Mouse (Mus musculus): ENCODE data around the gene Vamp1.

Gene Vamp1

GRCm38 (mm10) chr6:125213715-125214114, 1.6 kb upstream of the Vamp1 start:
- DNase-seq: no peak

GRCm38 (mm10) chr6:125216898-125217297, 1.5 kb downstream of the Vamp1 start:
- no peak for DNase-seq

DNA sequence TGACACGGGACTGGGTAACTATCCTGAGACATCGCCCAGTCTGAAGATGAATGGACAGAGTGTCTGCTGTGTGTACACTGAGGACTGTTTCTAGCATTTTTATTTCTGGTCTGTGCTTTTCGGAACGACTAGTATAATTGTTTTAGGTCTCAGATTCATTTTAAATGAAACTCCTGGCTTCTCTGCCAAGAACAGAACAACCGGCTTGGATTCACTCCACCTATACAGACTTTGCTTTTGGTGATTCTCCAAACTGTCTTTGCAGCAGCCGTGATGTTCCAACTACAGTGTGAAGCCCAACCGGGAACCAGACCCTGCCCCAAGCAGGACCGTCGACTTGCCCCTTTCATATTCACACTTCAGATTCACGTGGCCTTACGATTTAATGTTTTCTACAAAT, 2.5 kb downstream of the Vamp1 start:
- DNase-seq: no peak

GRCm38 (mm10) chr6:125218963-125219362, 3.6 kb downstream of the Vamp1 start:
- DNase-seq: peak; percentile 69

- DNase-seq: no peak
These were observed 5.9 kb downstream of the Vamp1 start for GRCm38 (mm10) chr6:125221115-125221745.

DNA sequence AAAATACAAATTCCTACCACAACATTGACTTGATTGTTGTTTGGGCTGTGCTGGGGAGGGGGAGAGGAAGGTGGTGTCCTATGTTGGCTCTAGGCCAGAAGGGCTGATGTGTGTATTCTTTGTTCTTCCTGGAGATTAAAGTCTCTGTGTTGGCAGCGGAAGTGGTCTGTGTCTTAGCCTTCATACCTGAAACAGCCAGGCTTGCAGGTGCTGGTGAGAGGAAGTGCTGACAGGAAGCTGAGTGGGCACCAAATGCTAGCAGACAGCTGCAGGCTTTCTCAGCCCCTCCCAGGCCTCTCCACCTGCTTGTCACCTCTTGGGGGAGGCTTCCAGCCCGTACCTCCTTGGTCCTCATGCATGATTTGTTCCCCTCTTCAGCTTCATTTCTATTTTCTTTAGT, 6.8 kb downstream of the Vamp1 start:
- DNase-seq: no peak

GRCm38 (mm10) chr6:125222577-125222976, 7.2 kb downstream of the Vamp1 start:
- DNase-seq: no peak

- DNase-seq: no peak
These were observed 10.3 kb downstream of the Vamp1 start for GRCm38 (mm10) chr6:125225518-125226115.

DNA sequence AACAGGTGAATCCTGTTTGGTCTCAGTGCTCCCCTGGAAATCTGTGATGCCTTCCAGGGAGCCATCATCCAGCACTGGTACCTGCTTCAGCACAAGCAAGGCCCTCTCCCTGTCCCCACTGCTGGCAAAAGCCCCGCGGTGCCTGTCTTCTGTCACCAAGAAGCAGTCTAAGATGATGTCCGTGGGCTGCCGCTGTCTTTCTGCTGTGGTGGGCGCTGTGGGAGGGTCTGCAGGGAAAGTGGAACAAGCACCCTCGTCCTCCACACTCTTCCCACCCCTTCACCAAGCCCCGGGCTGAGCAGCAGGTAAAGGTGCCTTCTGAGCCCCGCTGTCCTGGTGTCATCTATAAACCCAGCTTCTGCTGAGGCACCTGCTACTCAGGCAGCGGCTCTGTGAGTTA, 15.2 kb downstream of the Vamp1 start:
- DNase-seq: no peak

DNA sequence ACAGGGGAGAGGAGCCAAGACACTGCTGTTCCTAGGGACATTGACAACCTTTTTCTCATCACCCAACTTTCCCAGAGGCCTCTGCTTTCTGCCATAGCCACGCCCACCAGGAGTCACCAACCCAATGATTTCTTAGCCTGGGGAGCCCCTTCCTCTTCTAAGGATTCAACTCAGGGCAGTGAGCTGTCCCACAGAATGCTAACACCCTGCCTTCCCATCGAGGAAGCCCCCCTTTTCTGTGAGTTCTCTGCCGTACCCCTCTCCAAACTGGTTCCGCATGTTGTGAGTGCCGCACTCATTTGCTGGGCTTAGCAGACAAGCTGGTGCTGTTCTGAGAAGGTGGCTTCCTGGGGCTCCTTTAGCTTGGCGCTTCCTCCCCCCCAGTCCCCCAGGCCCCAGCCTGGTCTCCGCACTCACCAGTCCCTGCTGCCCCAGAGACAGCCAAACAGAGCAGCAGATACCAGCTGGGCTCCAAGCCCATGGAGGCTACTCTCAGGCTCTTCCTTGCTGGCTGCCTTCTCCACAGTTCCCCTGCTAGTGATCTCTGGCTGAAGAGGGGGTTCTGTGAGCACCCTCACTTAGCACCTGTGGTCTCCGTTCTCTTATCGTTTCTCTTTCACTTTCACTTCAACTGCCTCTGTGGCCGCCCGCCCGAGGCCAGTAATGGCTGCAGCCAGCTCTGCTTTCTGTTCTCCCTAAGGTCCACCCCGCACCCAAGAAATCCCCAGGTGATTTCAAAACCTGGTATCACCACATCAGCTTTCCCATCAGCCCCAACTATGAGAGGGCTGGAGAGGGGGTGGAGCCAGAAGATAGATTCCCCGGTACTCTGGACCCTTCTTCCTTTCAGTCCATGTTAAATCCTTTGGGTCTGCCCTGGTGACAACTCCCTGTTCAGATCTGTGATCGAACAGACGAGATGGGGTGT, 16.0 kb downstream of the Vamp1 start, which contains the start of gene Tapbpl:
TSS of gene Tapbpl (minus strand) at position 744 of the 928 bp plus-strand sequence.
- DNase-seq: peak; percentile 76

DNA sequence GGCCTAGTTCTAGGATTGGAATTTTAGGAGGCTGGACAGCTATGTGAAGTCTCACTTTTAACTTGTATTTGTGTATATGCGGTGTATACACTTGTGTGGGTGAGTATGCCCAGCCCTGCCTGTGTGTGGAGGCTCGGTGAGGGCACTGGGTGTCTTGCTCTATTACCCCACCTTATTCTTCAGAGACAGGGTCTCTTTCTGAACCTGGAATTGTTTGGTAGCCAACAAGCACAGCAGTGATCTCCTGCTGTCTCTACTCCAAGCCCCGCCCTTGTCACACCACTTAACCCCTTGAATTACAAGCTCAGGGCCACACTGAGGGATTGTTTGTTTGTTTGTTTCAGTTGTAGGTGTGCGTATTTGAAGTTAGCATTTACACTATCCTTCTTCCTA, 16.7 kb downstream of the Vamp1 start:
- DNase-seq: no peak

- DNase-seq: no peak
These were observed 17.2 kb downstream of the Vamp1 start for GRCm38 (mm10) chr6:125232516-125232915.

GRCm38 (mm10) chr6:125233816-125234519, 18.6 kb downstream of the Vamp1 start:
- DNase-seq: no peak

DNA sequence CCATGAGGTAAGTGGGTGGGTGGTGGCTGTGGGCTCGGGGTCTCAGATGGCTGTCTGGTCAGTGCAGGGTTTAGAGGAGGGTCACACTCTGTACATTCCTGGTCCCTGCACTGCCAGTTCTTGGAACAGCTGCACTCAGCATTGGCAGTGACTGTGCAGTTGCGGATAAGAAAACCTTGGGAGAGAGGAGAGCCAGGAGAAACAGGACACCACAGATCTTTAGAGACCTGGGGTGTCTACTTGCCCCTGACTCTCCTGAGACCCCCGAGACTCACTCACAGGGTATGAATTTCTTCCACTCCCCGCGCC, 19.1 kb downstream of the Vamp1 start:
- peak; percentile 6 for DNase-seq

DNA sequence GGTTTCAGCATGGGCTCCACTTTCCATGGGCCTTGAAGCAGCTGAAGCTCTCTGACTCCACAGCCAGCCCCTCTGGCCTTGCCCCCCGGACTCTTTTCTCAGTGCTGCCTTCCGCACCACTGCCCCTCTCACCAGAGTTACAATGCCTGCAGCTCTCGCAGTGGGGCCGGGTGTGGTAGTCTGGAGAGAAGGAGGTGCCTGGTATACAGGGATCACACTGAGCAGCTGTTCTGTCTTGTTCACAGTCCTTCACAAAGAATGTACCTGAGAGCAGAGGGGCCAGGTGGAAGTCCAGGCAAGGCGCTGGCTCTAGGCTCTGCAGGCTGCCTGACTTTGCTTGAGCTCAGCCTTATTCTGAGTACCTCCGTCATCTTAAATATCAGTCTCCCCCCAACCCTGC, 21.0 kb downstream of the Vamp1 start:
- DNase-seq: no peak

DNA sequence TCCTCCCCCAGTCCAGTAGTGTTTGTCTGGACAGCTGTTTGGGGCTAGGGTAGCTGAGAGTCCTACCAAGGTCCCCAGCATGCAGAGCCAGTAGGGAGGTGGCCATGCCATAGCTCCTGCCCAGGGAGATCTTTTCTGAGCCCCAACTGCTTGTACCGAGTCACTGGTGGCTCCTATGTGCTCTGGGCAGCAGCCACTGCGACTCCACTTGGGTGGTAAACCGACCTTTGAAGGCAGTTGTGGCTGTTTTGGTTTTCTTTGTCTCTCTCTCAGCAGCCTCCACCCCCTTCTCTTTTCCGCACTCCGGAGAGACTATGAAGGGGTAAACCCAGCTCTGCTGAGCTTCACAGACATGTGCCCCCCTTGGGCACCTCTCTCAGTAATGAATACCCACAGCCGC, 21.4 kb downstream of the Vamp1 start, which contains the start of gene Cd27:
TSS of gene Cd27 (minus strand) at position 229 of the 400 bp plus-strand sequence.
- DNase-seq: no peak

GRCm38 (mm10) chr6:125237421-125237820, 22.1 kb downstream of the Vamp1 start:
- no peak for DNase-seq

- no peak for DNase-seq
These were observed 23.0 kb downstream of the Vamp1 start for GRCm38 (mm10) chr6:125238396-125238795.

DNA sequence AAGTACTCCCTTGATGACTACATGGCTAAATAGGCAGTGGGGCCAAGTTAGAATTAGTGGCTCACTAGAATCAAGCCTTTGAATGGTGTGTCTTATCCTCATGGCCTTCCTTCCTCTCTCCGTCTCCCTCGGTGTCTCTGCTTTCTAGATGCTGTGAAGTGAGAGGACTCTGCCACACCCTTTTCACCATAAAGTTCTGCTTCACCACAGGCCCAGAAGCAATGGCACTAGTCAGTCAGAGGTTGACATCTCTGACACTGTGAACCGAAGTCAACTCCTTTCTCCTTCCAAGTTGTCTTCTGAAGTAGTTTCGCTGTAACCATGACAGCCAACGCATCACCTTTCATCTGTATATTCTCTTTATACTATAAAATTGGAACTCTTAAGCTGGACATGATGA, 24.2 kb downstream of the Vamp1 start:
- DNase-seq: no peak

DNA sequence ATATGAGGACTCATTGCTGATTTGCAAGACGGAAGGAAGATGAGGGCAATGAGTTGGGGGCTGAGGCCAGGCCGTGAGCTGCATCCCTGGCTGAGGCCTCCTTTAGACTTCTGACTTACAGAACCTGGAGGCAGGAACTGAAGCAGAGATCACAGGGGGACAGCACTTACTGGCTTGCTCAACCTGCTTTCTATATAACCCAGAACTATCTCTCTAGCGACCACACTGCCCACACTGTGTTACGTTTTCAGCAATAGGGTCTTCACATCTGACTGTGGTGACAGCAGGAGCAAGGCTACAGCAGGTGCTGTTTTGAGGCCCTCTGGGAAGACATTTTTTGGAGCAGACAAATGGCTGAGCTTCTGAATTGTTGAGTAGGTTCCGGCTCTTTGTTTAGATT, 25.3 kb downstream of the Vamp1 start:
- DNase-seq: no peak

GRCm38 (mm10) chr6:125241566-125241965, 26.2 kb downstream of the Vamp1 start:
- no peak for DNase-seq

DNA sequence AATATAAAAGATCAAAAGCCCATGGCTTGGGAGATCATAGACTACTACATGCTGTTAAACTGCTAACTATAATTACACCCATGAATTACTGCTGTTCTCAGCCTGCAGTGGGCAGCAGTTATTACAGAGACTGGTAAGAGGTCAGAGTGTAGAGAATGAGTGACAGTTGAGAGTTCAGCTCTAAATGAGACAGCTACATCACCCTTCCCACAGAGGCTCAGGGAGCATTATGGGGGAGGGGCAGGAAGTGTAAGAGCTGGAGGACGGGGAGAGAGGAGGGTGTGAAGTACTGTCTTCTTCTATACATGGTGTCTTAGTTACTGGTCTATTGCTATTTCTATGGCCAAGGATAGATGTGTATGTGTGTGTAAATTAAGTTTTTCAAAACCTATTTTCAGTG, 29.2 kb downstream of the Vamp1 start:
- no peak for DNase-seq

DNA sequence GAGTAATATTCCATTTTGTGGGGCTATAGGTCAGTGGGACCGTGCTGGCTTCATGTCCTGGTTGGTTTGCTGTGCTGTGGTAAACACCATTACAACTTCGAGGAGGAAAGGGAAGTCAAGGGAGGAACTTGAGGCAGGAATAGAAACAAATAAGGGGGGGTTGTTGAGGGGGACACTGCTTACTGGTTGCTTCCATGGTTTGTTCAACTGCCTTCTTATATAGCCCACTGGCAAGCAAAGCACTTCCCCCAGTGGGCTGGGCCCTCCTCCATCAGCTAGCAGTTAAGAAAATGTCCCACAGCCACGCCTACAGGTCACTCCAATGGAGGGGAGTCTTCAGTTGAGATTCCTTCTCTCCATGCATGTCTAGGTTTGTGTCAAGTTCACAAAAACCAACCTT, 36.9 kb downstream of the Vamp1 start:
- no peak for DNase-seq

Data from embryo, embryonic 11 days (tissue).